Mouse (Mus musculus): ENCODE measurements at regions not wholly inside any gene's neighbourhood (a gene's known extent, or its start where the extent isn't known, plus 50 kb on each side); places are given as distances from the start of the nearest gene placed in this dataset.
"Not testable (repeated sequence)": the region's sequence is repeated elsewhere in the genome, so short reads cannot be mapped to it uniquely, and the experiment has no call there.

GRCm38 (mm10) chr9:33475106-33475505 lies 839.1 kb downstream of the Ets1 start:
- no peak for DNase-seq

DNA sequence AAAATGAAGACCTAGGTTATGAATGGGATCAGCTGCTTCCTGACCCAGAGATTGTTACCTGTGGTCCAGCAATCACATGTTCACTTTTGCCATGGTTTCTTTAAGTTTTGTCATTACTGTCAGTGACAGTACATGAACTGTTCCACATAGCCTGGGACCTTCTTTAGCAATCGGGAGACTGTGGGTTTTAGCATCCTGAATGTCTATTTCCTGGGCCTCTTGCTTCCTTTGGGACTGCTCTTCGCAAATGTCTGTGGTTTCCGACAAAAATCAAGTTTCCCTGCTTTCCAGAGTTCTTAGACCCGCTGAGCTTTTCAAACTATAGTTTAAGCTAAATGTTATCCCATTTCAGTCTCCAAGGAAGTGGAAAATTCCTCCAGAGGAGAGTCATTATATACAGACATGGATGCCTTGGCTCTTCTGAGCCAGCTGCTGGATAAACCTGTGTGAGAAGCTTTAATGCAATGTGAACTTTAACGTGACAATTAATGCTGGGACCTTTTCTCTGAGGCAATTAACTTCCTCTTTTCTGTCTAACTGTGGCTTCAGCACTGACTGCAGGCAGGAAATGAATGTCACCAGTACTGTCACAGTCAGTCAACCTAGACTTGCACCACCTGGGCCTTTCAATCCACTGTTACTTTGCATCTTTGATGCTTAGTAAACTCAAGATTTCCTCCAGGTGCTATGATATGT lies 847.0 kb downstream of the Ets1 start:
- no peak for DNase-seq

DNA sequence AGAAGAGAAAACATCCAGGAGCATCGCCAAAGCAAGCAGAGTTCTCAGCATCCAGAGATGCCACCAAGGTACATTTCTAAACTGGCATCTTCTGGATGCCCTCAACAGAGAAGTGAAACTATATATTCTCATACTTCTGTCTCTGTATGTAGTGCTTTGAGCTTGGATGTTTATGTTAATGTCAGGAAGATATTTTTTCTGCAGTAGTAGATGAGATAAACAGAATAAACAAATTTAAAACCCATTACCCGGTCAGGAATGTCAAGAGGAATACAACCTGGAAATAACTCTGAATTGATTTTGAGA lies 847.5 kb downstream of the Ets1 start:
- no peak for DNase-seq

GRCm38 (mm10) chr9:33533101-33533810 lies 897.2 kb downstream of the Ets1 start:
- no peak for DNase-seq

DNA sequence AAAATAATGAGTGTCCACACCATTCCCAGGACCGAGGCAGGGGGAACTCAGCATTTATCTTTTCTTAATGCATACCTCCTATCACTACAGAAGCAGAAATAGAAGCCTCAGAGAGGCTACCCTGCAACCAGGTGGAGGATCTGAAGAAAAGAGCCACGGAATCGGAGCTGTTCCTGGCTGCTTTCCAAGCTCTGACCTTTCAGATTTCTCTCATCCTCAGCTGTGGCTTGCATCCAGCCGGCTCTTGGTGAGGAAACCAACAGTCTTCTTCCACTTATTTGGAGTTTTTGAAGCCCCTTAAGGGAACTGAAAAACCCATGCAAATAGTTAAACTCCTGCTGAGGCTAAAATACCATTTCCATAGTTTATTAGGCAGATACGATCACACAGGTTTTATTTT lies 907.3 kb downstream of the Ets1 start:
- DNase-seq, result no peak

- no peak for DNase-seq
Observed at GRCm38 (mm10) chr9:33546126-33546737, 910.2 kb downstream of the Ets1 start.

GRCm38 (mm10) chr9:33549395-33549794 lies 913.4 kb downstream of the Ets1 start:
- no peak for DNase-seq

GRCm38 (mm10) chr9:33571990-33572389 lies 913.7 kb upstream of the Kirrel3 start:
- DNase-seq, result no peak

DNA sequence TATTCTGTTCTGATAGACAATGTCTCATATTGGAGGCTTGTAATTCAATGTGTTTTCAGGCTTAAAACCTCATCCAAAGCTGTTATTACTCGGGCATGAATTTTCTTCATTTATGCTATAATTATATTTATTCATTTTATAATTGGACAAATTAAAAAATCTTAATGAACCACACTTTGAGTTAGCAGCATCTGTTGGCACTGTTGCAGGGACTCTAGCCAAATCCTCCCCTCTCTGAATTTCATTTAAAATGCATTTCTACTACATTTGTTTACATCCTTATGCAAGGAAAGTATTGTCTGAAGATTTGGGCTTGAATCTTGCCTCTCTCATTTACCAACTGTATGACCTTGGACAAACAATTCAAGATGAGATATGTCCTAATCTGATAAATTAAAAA lies 874.2 kb upstream of the Kirrel3 start:
- DNase-seq, result no peak

- DNase-seq, result no peak
Observed at GRCm38 (mm10) chr9:33624378-33624777, 861.3 kb upstream of the Kirrel3 start.

- DNase-seq, result no peak
Observed at GRCm38 (mm10) chr9:33629731-33630473, 855.8 kb upstream of the Kirrel3 start.

- DNase-seq, result no peak
Observed at GRCm38 (mm10) chr9:33662978-33663377, 822.7 kb upstream of the Kirrel3 start.

GRCm38 (mm10) chr9:33681129-33681528 lies 804.6 kb upstream of the Kirrel3 start:
- no peak for DNase-seq

GRCm38 (mm10) chr9:33691731-33692130 lies 794.0 kb upstream of the Kirrel3 start:
- no peak for DNase-seq

GRCm38 (mm10) chr9:33717614-33718013 lies 768.1 kb upstream of the Kirrel3 start:
- DNase-seq, result no peak

DNA sequence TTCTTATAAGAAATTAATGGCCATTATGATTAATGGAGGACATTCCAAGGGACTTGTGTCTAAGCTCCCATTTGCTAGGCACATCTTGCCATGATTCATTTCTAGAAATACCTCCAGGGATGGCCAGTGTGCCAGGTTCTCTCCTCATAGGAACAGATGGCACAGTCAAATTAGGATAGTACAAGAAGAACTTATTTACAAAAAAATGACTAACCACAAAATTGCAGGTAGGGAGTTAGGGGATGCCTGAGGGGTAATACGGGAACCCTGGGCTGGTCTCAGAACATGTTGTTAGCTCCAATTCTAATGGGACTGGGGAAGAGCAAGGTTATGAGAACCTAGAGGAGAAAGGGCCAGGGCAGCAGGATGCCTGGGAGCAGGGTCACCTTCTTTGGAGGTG lies 760.9 kb upstream of the Kirrel3 start:
- DNase-seq, result no peak

DNA sequence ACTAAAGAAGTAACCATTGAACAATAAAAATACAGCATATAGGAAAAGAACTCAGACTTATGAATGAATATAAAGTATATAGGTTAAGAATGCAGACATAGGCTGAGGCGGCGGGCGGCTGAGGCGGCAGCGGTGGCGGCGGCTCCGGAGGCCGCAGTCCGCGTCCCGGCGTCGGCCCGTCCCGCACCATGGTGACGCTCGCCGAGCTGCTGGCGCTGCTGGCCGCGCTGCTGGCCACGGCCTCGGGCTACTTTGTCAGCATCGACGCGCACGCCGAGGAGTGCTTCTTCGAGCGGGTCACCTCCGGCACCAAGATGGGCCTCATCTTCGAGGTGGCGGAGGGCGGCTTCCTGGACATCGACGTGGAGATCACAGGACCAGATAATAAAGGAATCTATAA lies 757.6 kb upstream of the Kirrel3 start:
- not testable (repeated sequence) for DNase-seq

DNA sequence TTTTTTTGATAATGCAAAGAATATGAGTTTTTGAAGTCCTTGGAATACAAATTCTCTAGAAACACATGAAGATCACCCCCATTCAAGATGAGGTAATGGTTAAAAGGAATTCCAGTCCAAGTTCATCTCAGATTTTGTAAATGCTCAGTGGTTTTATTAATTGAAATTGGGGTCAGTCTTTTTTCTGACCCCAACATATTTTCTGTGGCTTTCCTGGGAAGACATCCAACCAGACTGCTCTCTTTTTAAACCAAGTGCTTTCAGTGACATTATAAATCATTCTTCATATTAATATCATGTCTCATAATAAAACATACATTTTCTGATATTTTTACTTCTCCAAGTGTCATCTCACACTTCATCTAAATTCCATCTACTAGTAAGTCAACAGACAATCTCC lies 725.0 kb upstream of the Kirrel3 start:
- DNase-seq, result no peak

DNA sequence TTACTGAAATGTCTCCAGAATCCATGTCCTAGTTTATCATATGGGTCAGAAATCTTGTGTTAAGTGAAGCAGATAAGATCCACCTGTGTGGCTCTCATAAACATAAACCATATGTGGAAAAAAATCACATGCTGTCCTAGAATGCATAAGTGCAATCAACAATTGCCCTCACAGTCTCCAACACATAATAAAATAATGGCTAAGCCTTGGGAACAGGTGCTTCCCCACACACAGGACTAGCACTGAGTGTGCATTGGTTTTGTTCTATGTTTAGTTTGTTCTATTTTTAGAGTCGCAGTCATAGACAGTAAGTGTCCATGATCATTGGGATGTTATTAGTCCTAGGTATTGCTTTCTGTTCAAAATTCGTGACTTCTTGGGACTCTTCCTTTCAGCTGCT lies 719.5 kb upstream of the Kirrel3 start:
- DNase-seq, result no peak

- DNase-seq, result no peak
Observed at GRCm38 (mm10) chr9:33769811-33770210, 715.9 kb upstream of the Kirrel3 start.

DNA sequence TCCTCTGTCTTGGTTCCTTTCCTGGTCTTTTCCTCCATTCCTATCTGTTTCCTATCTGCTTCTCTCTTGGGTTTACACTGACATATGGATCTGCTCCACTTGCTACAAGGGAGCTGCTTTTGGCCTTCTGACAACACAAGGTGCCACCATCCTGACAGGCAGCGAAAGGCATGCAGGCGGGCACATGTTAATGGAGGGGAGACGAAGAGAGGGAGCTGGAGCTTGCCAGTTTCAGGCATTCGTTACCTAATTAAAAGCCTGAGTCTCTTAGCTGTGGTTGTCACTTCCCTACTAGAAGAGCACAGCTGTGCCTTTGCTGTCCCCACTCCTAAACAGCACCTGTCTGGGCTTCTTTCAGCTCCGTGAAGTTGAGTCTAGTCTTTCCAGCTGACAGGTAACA lies 711.5 kb upstream of the Kirrel3 start:
- no peak for DNase-seq

- no peak for DNase-seq
Observed at GRCm38 (mm10) chr9:33790617-33791016, 695.1 kb upstream of the Kirrel3 start.

GRCm38 (mm10) chr9:33800250-33800649 lies 685.4 kb upstream of the Kirrel3 start:
- no peak for DNase-seq

Data from adrenal gland, postnatal 36 days (tissue).